Mouse (Mus musculus) spleen, embryonic (tissue): ENCODE measurements around the gene Gm28360.
"Not testable (repeated sequence)": the region's sequence is repeated elsewhere in the genome, so short reads cannot be mapped to it uniquely, and the experiment has no call there.

ENCODE experiments used
- CTCF ChIA-PET: fragments of 350-600 bp; sonication (Branson Sonifier 250); formaldehyde crosslinking; loops from one replicate; lab custom pipeline; 2022; lab: Charles Lee

Gm28360 gene

GRCm38 (mm10) chr1:117829781-117830180 lies at the start of gene Gm28360:
Gene Gm28360, plus strand, starts transcription at chr1:117830081.
- CTCF ChIA-PET = not testable (repeated sequence)

GRCm38 (mm10) chr1:117780833-117781232 lies 49.0 kb upstream of the Gm28360 start, which contains the start of gene B020011L13Rik:
Gene B020011L13Rik, plus strand, starts transcription at chr1:117781133.
- CTCF ChIA-PET = not testable (repeated sequence)

GRCm38 (mm10) chr1:117816271-117816670 lies 13.6 kb upstream of the Gm28360 start:
- CTCF ChIA-PET = not testable (repeated sequence)

- CTCF ChIA-PET = not testable (repeated sequence)
These were observed 21.8 kb downstream of the Gm28360 start for GRCm38 (mm10) chr1:117851718-117852117.
